Mouse (Mus musculus) layer of hippocampus, postnatal 14 days (tissue): ENCODE measurements around the gene Nceh1. TPM values are rescaled to one million over a fixed set of nuclear protein-coding genes. Genes with fewer than 3 reads are reported as not detected.

ENCODE experiments used
- DNase-seq, 2 experiments: peaks; one replicate each; pipeline ENCODE4 v3.0.0; 2021 to 2022; ENCODE audit warnings: low spot score in 2 of 2, mixed read lengths in 1 of 2
- long read RNA-seq, 2 experiments: library from polyadenylated mRNA; stranded (forward); transcript quantifications; one replicate each; pipeline ENCODE4 v2.0.0; 2021
- total RNA-seq, 2 experiments: library from RNA; stranded (reverse); gene quantifications; 2 replicates each; pipeline ENCODE4 v1.2.3; 2021

Nceh1 gene
- 10 to 100 TPM; 93.7 to 95.0 TPM for total RNA-seq
- long read RNA-seq, experiment 1, full-length matches to known transcripts: 88 of 94 reads
- long read RNA-seq, experiment 1, partial matches to known transcripts: 2 of 94 reads
- long read RNA-seq, experiment 1, other reads (novel, unspliced or antisense): 4 of 94 reads
- long read RNA-seq, experiment 2, full-length matches to known transcripts: 71 of 91 reads
- long read RNA-seq, experiment 2, partial matches to known transcripts: 18 of 91 reads
- long read RNA-seq, experiment 2, other reads (novel, unspliced or antisense): 2 of 91 reads

DNA sequence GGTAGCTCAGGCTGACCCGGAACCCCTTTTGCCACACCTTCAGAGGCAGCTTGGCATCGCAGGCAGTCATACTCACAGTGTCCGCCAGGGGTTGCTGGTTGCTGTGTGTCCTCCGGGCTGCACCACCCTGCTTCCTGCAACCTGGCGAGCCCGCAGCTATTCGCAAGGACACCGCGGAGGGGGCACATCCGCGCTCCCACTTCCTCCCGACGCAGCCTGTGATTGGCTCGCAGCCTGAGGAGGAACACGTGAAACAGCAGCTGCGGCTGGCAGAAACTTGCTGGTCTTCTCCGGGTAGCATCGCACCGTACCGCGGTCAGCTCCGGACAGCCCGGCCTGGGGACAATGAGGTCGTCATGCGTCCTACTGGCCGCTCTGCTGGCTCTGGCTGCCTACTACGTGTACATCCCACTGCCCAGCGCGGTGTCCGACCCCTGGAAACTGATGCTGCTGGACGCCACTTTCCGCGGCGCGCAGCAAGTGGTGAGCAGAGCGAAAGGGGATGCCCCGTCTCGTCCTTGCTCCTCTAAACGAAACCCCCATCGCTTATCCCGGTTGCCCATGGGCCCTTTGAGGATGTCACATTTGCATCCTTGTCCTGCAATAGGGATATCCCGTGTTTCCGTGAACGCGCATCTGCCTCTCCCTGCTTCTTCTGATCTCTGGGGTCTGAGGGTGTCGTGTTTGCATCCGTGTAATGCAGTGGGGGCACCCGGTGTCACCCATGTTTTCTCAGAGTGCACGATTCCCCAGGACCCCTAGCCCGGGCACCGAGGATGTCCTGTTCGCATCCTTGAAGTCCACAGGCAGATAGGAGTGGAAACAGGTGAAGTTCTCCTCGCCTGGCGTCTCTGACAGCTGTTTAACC lies at the start of gene Nceh1:
TSS of gene Nceh1 (plus strand) at position 233 of the 868 bp plus-strand sequence.
- DNase-seq: peak; percentile 91 to 95

DNA sequence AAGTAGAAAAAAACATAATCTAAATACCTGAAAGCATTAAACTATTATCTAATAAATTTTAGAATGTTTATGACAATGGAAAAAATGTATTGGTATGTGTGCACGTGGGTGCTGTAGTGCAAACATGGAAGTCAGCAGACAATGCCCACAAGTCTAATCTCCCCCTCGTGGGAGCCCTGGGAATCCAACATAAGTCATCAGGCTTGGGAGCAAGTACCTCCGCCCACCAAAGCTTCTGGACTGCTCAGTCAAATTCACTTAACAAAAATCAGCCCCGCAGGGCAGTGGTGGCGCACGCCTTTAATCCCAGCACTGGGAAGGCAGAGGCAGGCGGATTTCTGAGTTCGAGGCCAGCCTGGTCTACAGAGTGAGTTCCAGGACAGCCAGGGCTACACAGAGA lies 42.7 kb upstream of the Nceh1 start:
- DNase-seq: no peak

DNA sequence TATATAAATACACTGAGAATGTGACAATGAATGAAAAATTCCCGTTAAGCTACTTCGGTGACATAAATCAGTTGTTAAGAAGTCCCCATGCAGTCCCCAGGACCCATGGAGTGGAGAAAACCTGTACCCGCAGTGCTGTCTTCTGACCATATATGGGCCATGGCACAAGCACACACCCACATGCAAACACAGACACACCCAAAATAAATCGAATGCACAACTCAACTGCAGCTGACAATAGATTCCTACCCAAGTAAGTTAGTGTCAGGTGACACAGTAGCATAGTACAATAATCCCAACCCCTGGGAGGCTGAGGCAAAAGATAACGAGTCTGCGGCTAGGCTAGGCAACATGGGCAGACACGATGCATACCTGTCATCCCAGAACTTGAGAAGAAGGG lies 39.2 kb upstream of the Nceh1 start:
- no peak for DNase-seq

DNA sequence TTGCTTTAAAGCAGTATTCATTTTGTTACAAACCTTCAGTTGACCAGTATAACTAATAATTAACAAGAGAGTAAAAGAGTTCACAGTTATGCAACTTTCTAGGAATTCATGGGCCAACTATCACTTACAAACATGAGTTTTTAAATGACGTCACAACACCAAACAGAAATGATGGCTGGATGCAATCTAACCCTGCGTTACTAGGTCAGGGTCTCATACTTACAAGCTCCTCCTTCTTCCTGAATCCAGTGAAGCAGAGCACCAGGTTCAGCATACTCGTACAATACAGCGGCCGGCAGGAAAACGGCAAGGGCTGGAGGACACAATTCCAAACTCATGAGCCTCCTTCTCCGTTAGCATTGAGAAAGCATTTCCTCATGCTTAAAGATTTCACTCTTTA lies 37.0 kb upstream of the Nceh1 start:
- DNase-seq: no peak

DNA sequence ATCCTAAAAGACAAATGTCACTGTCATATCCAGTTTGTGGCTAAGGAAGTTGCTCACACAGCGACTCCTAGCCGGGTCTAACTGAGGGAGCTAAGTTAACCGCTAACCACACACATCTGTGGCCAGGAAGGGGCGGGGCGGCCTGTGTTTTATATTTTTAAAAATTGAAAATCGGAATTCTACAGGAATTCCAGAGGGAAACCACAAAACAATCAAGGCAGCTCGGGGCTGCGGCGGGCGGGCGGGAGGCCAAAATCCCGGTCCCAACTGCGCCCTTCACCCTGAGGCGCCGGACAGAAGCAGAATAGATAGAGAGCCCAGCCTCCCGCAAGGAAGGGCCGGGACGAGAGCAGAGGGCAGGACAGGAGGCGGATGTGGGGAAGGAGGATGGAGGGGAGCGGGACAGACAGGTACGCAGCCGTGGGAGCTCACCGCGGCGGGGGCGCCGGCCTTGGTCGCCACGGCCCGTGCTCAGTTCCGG lies 29.5 kb upstream of the Nceh1 start:
- DNase-seq: no peak

DNA sequence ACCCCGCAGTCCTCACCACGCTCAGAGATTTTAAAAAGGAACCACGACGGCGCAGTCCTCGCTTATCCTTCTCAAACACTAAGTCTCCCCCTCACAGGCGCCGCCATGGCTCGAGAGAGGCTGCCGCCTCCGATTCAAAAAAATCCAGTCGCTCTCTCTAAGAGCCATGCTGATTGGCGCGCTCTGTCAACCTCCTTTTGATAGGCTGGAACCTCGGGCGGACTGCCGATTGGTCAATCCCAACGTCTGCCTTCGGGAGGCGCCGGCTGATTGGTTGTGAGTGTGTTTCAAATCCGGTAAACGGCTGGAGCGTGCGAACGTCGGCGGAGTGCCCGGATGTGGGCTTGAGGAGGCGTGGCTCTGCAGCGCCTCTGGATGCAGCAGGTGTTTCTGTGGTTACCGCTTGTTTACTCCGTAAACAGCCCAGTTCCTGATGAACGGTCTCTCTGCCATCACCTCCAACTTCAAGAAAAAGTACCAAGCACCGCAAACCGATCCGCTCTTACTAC lies 29.0 kb upstream of the Nceh1 start, which contains the start of gene Ect2:
TSS of gene Ect2 (minus strand) at position 178 of the 509 bp plus-strand sequence.
- DNase-seq: peak; percentile 99 to 100

DNA sequence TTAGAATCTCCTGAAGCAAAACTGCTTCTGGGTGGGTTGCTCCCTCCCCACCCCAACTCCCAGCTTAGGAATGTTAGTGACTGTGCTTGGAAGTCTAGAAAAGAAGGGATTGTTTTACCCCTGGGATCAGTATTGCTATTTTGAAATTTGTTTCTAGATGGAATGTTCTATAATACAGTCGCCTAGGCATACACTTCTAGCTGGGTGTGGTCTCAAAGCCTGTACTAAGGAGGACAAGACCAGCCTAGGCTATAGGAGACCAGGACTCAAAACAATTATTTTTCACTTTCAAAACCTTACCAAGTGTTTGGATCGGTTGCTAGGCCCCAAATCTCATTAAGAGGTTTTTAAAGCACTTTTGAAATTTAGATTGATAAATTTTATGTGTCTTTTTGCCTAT lies 28.5 kb upstream of the Nceh1 start:
- DNase-seq: no peak

DNA sequence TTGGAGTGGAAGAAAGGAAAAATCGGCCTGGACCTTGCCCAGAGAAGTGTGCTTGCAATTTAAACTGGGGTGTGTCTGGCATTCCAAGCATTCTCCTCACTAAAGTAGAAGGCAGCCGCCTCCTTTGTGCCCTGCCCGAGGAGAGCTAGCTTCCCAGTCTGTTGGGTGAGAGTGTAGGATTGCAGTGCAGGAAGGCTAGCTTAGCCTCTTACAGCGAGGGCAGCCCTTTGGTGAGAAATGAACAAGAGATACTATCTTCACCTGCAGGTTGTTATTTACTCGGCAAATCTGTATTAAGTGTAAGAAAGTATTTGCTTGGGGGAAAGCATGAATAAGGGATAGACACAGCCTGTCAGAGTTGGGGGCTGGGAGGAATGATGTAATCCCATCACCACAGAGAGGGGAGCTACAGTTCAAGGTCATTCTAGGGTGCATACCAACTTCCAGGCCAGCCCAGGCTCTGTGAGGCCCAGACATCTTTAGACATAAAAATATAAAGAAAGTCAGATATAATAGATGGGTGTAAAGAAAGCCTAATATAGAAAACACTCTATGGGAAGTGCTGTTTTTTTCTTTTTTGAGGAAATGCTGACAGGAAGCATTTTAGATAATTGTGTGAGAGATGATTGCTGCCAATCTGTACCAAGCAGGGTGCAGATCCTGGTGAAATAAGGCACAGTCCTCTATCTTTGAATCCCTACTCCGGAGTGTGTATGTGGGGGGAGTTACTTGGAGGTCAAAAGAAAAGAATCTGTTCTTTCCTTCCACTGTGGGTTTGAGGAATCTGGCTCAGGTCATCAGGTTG lies 27.5 kb upstream of the Nceh1 start:
- DNase-seq: no peak

DNA sequence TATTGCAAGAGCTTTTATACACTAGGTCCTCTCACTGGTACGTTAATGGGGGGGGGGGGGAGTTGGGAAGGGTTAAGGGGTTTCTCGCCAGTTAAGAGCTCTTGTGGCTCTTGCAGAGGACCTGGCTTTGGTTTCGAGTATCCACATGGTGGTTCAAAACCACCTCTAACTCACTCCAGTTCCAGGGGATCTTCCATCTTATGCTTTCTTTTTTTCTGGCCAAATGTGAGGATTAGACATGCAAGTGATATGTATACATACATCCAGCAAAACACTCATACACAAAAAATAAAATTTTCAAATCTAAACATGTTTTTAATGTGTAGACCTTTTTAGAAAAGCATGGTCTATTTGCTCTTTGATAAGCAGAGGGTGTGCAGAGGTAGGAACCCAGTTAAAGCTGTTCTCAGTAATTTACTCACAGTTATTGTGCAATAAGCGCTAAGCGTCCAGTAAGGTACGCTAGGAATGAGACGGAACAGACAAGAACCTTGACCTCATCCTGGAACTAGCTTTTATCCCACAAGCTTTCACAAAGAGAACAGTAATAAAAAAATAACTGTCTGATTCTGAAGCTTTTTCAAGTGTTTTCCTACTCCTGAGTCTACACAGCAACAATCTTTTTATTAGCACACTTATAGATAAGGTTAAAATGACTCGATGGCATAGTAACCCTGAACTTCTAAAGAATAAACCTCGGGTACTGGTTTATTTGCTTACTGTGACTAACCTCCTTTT lies 26.7 kb upstream of the Nceh1 start:
- no peak for DNase-seq

DNA sequence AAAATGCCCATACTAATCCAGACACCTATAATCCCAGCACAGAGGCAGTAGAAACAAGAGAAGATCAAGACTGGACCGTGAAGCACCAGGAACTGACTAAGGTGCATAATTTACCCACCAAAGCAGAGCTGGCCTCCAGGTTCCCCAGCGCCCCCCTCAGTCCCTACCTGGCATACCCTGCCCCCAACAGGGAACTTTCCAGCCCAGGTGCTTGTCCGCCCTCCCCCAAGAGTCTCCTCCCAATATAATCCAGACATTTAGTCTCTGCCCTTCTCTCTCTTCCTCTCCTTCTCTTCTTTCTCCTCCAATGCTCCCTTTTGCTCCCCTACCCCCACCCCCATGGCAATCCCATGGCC lies 26.2 kb upstream of the Nceh1 start:
- no peak for DNase-seq

DNA sequence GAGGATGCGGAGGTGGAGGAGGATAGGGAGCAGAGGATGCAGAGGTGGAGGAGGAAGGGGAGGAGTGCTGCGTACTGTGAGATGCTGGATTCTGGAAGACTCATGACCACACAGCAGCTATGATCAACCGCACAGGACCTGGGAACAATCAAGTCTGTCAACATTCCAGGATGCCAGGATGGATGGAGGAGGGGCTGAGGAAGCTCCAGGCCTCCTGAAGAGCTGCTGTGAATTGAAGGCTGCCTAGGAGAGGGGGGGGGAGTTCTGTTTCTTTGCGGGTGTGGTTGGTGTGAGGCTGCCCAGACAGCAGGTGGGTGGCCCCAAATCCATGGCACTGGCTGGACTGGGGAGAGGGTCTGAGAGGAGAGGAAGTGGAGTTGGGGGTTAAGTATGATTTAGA lies 23.9 kb upstream of the Nceh1 start:
- DNase-seq: no peak

DNA sequence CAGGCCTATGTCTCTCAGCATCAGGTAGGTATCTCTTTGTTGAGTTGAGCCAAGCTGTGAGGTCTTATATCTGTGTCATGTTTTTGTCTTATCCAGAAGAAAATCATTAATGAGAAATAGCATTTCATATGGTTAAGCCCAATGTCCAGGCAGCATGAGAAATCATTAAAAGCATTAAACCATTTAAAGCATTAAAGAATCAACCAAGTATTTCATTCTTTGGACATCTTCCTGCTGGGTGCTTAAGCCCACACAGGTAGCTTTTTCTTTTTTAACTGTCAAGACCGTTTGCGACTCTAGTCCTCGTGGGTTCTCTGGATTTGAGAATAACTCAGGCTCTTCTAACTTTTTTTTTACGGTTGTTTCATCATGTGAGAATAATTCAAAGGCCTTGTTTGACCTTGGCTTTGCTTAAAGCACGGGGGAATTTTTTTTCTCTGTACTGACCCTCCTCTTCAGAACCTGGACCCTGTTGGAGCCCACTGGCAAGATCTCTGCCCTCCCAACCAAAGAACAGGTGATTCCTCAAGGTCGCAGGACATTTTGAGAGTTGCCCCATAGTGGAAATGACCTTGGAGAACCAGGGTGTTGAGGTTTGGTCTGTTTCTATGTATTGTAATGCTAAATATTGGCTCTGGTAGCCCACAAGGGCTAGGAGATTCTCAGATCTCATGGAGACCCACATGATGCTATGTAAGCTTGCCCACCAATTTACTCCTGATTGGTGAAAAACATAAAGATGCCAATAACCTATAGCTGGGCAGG lies 20.9 kb upstream of the Nceh1 start:
- DNase-seq: no peak

DNA sequence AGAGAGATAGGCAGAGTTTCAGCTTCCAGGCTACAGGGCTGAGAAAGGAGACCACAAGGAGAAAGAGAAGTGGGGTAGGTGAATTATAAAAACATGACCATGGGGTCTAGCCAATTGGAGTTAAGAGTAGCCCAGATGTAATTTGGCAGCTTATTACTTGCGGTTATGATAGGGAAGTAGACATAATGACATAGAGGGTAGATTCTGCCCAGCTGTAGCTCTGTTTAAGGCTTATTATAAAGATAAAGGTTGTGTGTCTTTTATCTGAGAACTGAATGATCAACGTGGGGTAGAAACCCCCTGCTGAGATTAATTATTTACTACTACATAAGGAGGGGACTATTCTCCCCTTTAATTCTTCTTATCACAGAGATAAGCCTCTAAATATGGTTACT lies 20.4 kb upstream of the Nceh1 start:
- no peak for DNase-seq

DNA sequence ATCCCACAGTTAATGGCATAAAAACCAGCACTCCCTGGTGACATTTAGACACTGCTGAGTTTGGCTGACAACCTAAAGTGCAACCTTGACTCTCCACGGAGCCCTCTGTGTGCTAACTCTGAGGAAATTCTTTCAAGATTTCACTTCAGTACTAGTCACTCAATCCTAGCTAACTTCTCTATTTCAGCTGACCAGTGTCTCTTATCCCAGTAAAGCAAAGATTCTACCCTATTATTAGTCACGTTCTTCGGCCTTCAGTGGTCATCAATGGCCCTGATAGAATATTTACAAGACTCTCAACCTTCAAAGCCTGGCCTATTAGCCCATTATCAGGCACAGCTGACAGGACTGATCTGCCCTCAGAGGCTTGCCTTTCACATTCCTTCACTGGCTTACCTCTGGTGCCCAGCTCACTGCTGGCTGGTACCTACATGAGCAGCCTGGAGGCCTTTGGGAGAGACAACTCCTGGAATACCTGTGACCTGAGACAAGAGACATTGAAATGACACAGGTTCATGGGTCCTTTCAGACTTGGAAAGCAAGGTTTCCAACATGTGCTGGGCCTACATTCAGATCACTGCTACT lies 17.2 kb upstream of the Nceh1 start:
- DNase-seq: no peak

DNA sequence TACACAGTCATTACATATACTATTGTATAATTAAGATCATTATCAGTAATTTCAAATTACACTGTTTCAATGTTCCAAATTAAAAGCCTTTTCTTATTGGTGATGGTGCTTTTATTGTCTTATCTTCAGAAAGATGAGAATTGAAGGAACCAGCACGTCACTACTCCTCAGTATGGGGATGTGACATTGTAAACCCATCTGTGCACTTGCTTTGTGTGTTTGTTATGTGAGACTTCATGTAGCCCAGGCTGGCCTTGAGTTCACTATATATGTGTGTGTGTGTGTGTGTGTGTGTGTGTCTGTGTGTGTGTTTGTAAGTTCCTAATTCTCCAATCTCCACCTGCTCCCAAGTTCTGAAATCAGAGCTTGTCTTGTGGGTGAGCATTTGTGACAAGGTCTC lies 12.5 kb upstream of the Nceh1 start:
- no peak for DNase-seq

DNA sequence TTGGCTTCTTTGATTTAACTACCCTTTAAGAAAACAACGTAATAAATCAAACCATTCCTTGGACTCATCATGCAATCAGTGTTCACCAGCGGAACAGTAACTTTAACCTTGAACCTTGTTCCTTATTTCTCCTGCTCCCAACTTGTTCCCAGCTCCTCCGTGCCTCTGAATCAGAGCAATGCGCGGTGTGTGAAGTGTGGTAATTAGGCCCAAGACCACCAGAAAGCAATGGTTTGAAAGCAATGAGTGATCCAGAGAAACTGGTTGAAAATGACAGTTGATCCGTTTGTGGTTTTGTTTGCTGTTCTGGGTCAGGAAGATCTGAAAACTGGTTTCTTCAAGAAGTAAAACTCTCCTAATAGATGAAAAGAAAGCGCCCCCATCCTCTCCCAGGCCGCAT lies 3.1 kb upstream of the Nceh1 start:
- no peak for DNase-seq

DNA sequence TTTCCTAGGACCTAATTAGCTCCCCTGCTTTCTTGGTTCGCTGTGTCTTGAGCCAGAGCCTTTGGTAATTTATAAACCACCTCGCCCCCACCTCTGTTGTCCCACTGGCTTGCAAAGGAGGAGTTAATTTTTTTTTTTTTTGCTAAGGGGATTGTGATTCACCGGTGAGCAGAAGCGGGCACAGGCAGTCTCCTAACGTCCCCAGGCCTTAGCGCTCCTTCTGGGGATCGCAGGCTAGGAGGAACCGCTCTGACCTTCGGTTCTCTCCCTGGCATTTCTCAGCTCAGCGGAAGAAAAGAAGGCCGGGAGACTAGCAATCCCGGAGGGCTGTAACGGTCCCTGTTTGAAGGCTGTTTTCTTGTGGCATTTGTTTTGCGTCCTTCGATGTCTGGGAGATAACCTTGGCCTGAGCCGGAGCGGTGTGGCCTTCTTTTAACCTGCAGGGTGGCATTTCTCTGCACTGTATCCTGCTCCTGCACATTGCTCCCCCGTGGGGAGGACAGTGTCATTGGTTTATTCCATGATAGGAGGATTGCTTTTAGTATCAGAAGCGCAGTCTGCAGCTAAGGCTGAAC lies 923 bp downstream of the Nceh1 start:
- peak; percentile 46 to 48 for DNase-seq

DNA sequence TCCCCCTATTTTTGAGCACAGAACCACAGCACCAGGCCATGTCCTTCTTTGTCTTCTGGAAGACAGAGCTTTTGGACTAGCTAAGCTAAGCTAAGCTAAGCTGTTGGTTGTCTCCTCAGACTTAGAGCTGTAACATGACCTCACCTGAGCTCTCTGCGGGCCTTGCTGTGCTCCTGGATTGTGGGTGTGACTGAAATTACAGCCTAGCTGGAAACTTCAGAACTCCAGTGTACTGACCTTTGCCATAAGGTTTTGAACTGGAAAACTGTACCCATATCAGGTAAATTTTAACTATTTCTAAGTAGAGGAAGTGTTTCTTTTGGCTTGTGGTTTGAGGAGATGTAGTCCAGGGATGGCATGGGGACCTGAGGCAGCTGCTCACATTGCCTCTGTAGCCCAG lies 5.6 kb downstream of the Nceh1 start:
- no peak for DNase-seq
